Mouse (Mus musculus) heart, adult 8-10 months (tissue): ENCODE data around the gene Olfr1380. TPM values are rescaled to one million over a fixed set of nuclear protein-coding genes. Genes with fewer than 3 reads are reported as not detected.
"Not testable (repeated sequence)": the region's sequence is repeated elsewhere in the genome, so short reads cannot be mapped to it uniquely, and the experiment has no call there.

Experiments used
- DNase-seq: peaks from one replicate; pipeline ENCODE4 v3.0.0; 2022; ENCODE audit warnings: low spot score
- total RNA-seq, 4 experiments: library from RNA; stranded (reverse); gene quantifications; 2 replicates each; pipeline ENCODE4 v1.2.4; 2022

Gene Olfr1380
- not detected for total RNA-seq

DNA sequence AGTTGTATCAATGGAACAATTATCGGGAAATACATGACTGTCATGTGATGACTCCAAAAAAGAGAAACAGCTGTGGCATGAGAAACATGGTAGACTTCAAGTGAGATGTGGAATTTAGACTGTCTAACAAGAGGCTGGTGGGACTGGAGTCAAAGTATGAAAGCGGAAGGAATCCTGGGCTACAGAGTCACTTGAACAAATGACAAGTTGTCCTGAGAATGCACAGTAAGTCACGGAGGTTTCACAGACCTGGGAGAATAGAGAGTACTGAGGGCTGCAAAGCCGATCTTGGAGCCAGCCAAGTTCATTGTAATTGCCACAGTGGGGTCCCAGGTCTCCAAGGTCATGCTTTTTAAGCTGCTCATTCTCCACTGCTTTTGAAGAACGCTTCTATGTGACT lies at the start of gene Olfr1380:
Gene Olfr1380, plus strand, starts transcription at position 301 of the 400 bp plus-strand sequence.
- DNase-seq: not testable (repeated sequence)

GRCm38 (mm10) chr11:49518086-49518485 lies 38.6 kb upstream of the Olfr1380 start:
- no peak for DNase-seq

DNA sequence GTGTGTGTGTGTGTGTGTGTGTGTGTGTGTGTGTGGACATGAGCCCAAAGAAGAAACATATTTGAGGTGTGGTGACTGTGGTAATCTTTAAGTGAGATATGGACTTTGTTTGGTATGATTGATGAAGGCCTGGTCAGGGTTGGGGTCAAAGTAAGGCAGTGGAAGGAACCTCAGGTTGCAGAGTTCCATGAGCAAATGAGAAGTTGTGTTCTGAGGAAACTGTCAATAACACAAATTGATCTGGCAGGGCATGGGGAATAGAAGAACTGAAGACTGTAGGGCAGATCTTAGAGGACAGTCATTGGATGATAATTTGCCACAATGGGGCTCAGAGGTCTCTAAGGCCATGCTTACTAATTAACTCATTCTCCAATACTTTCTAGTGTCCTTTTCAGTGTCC lies 37.3 kb upstream of the Olfr1380 start, which contains the start of gene Olfr1383:
Gene Olfr1383, plus strand, starts transcription at position 301 of the 400 bp plus-strand sequence.
- DNase-seq: no peak

- DNase-seq: no peak
These were observed 28.7 kb upstream of the Olfr1380 start, which contains the start of gene Olfr1382 for GRCm38 (mm10) chr11:49527947-49528346. Gene Olfr1382 (plus strand): TSS chr11:49528247.

GRCm38 (mm10) chr11:49532761-49533160 lies 23.9 kb upstream of the Olfr1380 start:
- no peak for DNase-seq

- DNase-seq: not testable (repeated sequence)
These were observed 20.0 kb upstream of the Olfr1380 start for GRCm38 (mm10) chr11:49536631-49537030.

DNA sequence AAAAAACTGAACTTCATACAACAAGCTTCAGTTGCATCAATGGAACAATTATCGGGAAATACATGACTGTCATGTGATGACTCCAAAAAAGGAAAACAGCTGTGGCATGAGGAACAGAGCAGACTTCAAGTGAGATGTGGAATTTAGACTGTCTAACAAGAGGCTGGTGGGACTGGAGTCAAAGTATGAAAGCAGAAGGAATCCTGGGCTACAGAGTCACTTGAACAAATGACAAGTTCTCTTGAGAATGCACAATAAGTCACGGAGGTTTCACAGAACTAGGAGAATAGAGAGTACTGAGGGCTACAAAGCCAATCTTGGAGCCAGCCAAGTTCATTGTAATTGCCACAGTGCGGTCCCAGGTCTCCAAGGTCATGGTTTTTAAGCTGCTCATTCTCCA lies 13.5 kb upstream of the Olfr1380 start, which contains the start of gene Olfr1381:
Gene Olfr1381, plus strand, starts transcription at position 301 of the 400 bp plus-strand sequence.
- not testable (repeated sequence) for DNase-seq

GRCm38 (mm10) chr11:49554033-49554432 lies 2.6 kb upstream of the Olfr1380 start:
- not testable (repeated sequence) for DNase-seq

DNA sequence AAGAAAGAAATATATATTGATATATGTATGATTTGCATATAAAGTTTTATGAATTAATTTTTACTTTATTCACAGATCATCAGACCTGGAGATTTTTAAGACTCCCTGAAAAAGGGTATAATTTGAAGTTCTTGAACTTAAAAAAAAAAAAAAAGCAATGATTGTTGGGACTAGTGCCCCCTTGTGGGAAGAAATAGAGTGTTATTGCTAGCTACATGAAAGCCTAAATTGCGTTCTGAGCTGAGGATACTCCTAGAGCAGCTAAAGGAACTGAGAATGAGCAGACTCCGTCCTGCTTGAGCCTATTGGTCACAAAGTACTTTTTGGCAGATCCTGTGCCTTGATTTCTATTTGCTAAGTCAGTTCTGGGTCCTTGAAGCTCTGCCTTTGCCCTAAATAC lies 18.4 kb downstream of the Olfr1380 start:
- DNase-seq: not testable (repeated sequence)

GRCm38 (mm10) chr11:49580452-49580851 lies 23.8 kb downstream of the Olfr1380 start:
- not testable (repeated sequence) for DNase-seq

- DNase-seq: no peak
These were observed 33.5 kb downstream of the Olfr1380 start for GRCm38 (mm10) chr11:49590213-49590612.

DNA sequence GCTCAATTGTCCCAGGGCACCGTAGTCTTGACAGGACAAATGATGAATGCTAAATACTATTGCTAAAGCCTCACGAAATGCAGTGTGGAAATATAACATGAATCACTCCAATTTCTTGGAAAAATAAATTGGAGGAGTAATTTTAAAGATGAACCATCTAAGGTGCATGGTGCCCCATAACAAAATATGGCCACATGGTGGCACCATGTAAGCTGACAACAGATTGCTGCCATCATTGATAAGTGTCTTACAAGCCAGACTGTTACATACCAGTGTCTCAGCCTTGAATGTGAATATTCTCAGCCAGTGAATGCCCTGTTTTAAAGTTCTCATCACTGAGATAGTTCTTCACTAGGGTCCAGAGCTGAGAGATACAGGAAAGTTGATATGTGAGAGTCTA lies 40.5 kb downstream of the Olfr1380 start:
- not testable (repeated sequence) for DNase-seq

DNA sequence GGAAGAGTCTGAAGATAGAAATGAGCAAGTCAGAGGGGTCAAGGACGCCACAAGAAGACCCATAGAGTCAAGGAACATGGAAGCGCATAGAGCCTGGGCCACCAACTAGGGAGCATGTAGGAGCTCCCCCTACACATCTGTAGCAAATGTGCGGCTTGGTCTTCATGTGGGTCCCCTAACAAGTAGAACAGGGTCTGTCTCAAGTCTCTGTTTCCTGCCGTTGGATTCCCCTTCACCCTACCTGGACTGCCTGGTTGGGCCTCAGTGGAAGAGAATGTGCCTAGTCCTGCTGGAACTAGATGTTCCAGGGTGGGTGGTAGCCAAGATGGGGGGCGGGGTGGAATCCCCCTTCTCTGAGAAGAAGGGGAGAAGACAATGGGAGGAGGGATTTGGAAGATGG lies 51.6 kb downstream of the Olfr1380 start:
- DNase-seq: not testable (repeated sequence)

DNA sequence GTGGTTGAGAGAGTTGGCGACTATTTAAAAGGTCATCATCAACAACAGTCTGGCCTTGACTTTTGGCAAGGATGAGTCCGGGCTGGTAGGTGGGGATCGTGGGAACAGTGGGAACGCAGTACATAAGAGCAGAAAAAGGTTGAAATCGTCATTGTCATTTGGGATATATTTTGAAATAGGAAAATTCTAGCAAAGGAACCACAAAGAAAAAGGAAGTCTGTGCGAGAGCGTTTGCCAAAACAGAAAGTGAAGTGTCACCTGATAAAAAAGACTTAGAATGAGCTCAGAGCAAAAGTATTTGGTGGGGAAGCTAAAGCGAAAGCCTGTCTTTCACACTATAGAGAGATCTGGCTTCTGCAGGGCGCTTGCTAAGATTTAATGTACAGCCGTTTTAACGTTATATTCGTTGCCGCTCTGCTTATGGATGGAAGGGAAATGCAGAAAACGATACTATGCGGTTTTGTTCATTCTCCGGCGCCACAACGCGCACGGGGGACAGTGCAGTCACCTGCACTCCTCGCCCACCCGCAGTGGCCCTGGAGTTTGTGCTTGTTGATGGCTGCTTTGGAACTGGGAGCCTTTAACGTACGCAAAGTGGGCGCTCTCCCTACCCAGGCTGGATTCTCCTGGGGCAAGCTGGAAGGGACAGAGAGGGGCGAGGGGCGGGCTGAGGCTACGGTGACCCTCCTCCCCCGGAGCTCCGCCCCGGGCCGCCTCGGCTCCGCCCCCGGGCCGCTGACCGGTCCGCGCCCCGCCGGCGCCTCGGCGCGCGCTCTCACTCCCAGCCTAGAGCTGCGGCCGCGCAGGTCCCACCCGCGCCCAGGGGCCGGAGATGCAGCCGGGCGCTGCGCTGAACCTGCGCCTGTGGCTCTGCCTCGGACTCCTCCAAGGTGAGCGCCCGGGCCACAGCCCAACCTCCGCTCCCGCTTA lies 52.5 kb downstream of the Olfr1380 start, which contains the start of gene Flt4:
Gene Flt4, plus strand, starts transcription at position 326 of the 930 bp plus-strand sequence.
- DNase-seq: peak; percentile 35

- peak; percentile 46 for DNase-seq
These were observed 53.5 kb downstream of the Olfr1380 start for GRCm38 (mm10) chr11:49609868-49610824.

- not testable (repeated sequence) for DNase-seq
These were observed 54.7 kb downstream of the Olfr1380 start for GRCm38 (mm10) chr11:49611349-49611748.

DNA sequence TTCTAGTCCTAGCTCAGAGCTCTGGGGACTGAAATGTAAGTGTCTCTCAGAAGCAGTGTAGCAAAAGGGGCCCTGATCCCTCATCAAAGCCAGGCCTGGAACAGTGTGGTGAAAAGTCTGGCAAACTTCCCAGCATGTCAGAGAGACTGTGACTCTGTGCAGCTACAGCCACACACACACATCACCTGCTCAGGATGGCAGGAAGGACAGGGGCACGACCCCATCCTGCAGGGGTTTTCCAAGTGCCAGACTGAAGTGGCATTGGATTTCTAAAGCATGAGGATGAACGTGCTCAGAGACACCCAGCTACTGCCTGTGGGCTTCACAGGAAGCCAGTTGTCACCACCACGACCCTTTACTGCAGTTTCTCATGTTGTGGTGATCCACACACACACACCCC lies 55.5 kb downstream of the Olfr1380 start:
- no peak for DNase-seq

- peak; percentile 68 for DNase-seq
These were observed 56.7 kb downstream of the Olfr1380 start for GRCm38 (mm10) chr11:49613349-49613748.
